In genomic region chr15:12515272-12515844, GRCm38 (mm10) we compare ENCODE assay signal across 14 mouse cellular contexts.
DNase-seq lines count a peak whose midpoint lies in the region; ATAC-seq and TF ChIP-seq lines count a peak whose summit lies in the region.
"Had no signal": no experiment of that assay in that cellular context is flagged by ENCODE, and none has a peak within 500 bp of the region (broad histone marks: within the 10 kb centered on the region; RNA-seq: fewer than 3 reads in every experiment).

No protein-coding gene starts in this region.

- WGBS in hindbrain, postnatal 0 days: 62% methylated on average over 9 of the region's 9 CpGs
- WGBS in hindbrain, embryonic 10.5 days: 70% methylated on average over 9 of the region's 9 CpGs
- WGBS in midbrain, embryonic 14.5 days: 68% methylated on average over 9 of the region's 9 CpGs
- 66% methylated on average over 9 of the region's 9 CpGs for WGBS in midbrain, embryonic 10.5 days
- WGBS in forebrain, embryonic 16.5 days: 44% methylated on average over 9 of the region's 9 CpGs
- 38% methylated on average over 9 of the region's 9 CpGs for WGBS in neural tube, embryonic 15.5 days

- peak; percentile 17 for DNase-seq in hindbrain, postnatal 0 days (ENCODE audit: low spot score)
- no peak for DNase-seq in hindbrain, embryonic 10.5 days (ENCODE audit: low spot score)
- peak; percentile 38 for DNase-seq in midbrain, embryonic 14.5 days
- DNase-seq in midbrain, embryonic 10.5 days (ENCODE audit: low spot score): no peak
- DNase-seq: cerebellum, adult 9-11 months; gastrocnemius, postnatal 14 days; kidney, adult 11 months; liver; thymus, postnatal 25 days had no signal

- H3K4me3 ChIP-seq in hindbrain, postnatal 0 days (ENCODE audit: low read length): no peak overlapping the region
- no peak overlapping the region for H3K4me3 ChIP-seq in hindbrain, embryonic 10.5 days
- H3K4me3 ChIP-seq in midbrain, embryonic 14.5 days (replicated peaks; ENCODE audit: low read depth, low read length): no peak overlapping the region
- no peak overlapping the region for H3K4me3 ChIP-seq in midbrain, embryonic 10.5 days
- no peak overlapping the region for H3K4me3 ChIP-seq in forebrain, embryonic 16.5 days (replicated peaks; ENCODE audit: low read length)
- H3K4me3 ChIP-seq in neural tube, embryonic 15.5 days (replicated peaks): no peak overlapping the region
- H3K4me3 ChIP-seq: heart, embryonic 13.5 days had no signal

- no peaks in the 10 kb centered on the region for H3K27me3 ChIP-seq in hindbrain, postnatal 0 days (ENCODE audit: insufficient read depth, low read length)
- no peaks in the 10 kb centered on the region for H3K27me3 ChIP-seq in hindbrain, embryonic 10.5 days (ENCODE audit: insufficient read depth, poor library complexity, severe bottlenecking)
- no peaks in the 10 kb centered on the region for H3K27me3 ChIP-seq in midbrain, embryonic 14.5 days (ENCODE audit: control insufficient read depth, insufficient read depth, low read length)
- no peaks in the 10 kb centered on the region for H3K27me3 ChIP-seq in midbrain, embryonic 10.5 days (ENCODE audit: low read depth, poor library complexity, severe bottlenecking)
- H3K27me3 ChIP-seq in forebrain, embryonic 16.5 days (replicated peaks; ENCODE audit: control insufficient read depth, insufficient read depth, low read length): no peaks in the 10 kb centered on the region
- H3K27me3 ChIP-seq in neural tube, embryonic 15.5 days (replicated peaks): no peaks in the 10 kb centered on the region
- H3K27me3 ChIP-seq: heart, embryonic 13.5 days had no signal

- H3K4me2 ChIP-seq in hindbrain, postnatal 0 days (ENCODE audit: low read depth, low read length): no peak overlapping the region
- no peak overlapping the region for H3K4me2 ChIP-seq in midbrain, embryonic 14.5 days (ENCODE audit: low read length)
- no peak overlapping the region for H3K4me2 ChIP-seq in forebrain, embryonic 16.5 days (ENCODE audit: low read length)
- H3K4me2 ChIP-seq in neural tube, embryonic 15.5 days: no peak overlapping the region
- H3K4me2 ChIP-seq: heart, embryonic 13.5 days had no signal

- no peaks in the 10 kb centered on the region for H3K36me3 ChIP-seq in hindbrain, postnatal 0 days (ENCODE audit: insufficient read depth, low read length)
- no peaks in the 10 kb centered on the region for H3K36me3 ChIP-seq in hindbrain, embryonic 10.5 days
- no peaks in the 10 kb centered on the region for H3K36me3 ChIP-seq in midbrain, embryonic 14.5 days (ENCODE audit: control insufficient read depth, insufficient read depth, low read length)
- H3K36me3 ChIP-seq in midbrain, embryonic 10.5 days: no peaks in the 10 kb centered on the region
- H3K36me3 ChIP-seq in forebrain, embryonic 16.5 days (ENCODE audit: control insufficient read depth, insufficient read depth): no peaks in the 10 kb centered on the region
- H3K36me3 ChIP-seq in neural tube, embryonic 15.5 days: no peaks in the 10 kb centered on the region
- H3K36me3 ChIP-seq: heart, embryonic 13.5 days had no signal

- H3K9ac ChIP-seq in hindbrain, postnatal 0 days (replicated peaks; ENCODE audit: low read length): no peak overlapping the region
- H3K9ac ChIP-seq in midbrain, embryonic 14.5 days (replicated peaks; ENCODE audit: low read length): no peak overlapping the region
- no peak overlapping the region for H3K9ac ChIP-seq in forebrain, embryonic 16.5 days (replicated peaks; ENCODE audit: low read depth, low read length)
- no peak overlapping the region for H3K9ac ChIP-seq in neural tube, embryonic 15.5 days (replicated peaks)
- H3K9ac ChIP-seq: heart, embryonic 13.5 days had no signal

- peaks cover 9% of the 10 kb centered on the region; the same call in 1 of the 2 replicates for H3K4me1 ChIP-seq in hindbrain, postnatal 0 days (ENCODE audit: insufficient read depth, low read length)
- peaks cover 21% of the 10 kb centered on the region for H3K4me1 ChIP-seq in hindbrain, embryonic 10.5 days (replicated peaks)
- 0 out of 2 replicates have a peak, but pooled peaks cover 4% of the 10 kb centered on the region for H3K4me1 ChIP-seq in midbrain, embryonic 14.5 days (ENCODE audit: control insufficient read depth, insufficient read depth, low read length)
- H3K4me1 ChIP-seq in midbrain, embryonic 10.5 days: peaks cover 19% of the 10 kb centered on the region
- H3K4me1 ChIP-seq in forebrain, embryonic 16.5 days (replicated peaks; ENCODE audit: control insufficient read depth, insufficient read depth, low read length): peaks cover 4% of the 10 kb centered on the region
- H3K4me1 ChIP-seq in neural tube, embryonic 15.5 days: peaks cover 40% of the 10 kb centered on the region

- ATAC-seq in hindbrain, postnatal 0 days: no peak
- ATAC-seq in midbrain, embryonic 14.5 days (ENCODE audit: low FRiP score, low TSS enrichment): no peak
- peak; percentile 39; the same call in 1 of the 2 replicates for ATAC-seq in forebrain, embryonic 16.5 days
- ATAC-seq in neural tube, embryonic 15.5 days (ENCODE audit: low FRiP score): peak; percentile 26; the same call in 1 of the 2 replicates
- no peak for ATAC-seq in CD4-positive, CD25-positive, alpha-beta regulatory T cell, adult 4 months

- H3K27ac ChIP-seq in hindbrain, postnatal 0 days: no peak overlapping the region
- H3K27ac ChIP-seq in hindbrain, embryonic 10.5 days: no peak overlapping the region
- H3K27ac ChIP-seq in midbrain, embryonic 14.5 days (replicated peaks; ENCODE audit: low read depth, low read length): no peak overlapping the region
- no peak overlapping the region for H3K27ac ChIP-seq in midbrain, embryonic 10.5 days (replicated peaks)
- no peak overlapping the region for H3K27ac ChIP-seq in forebrain, embryonic 16.5 days (ENCODE audit: low read length)
- peak overlapping the region; percentile 58; the same call in 1 of the 2 replicates for H3K27ac ChIP-seq in neural tube, embryonic 15.5 days (replicated peaks)
- H3K27ac ChIP-seq: heart, embryonic 13.5 days; macrophage had no signal

- no peaks in the 10 kb centered on the region for H3K9me3 ChIP-seq in hindbrain, postnatal 0 days (ENCODE audit: low read length)
- H3K9me3 ChIP-seq in hindbrain, embryonic 10.5 days: no peaks in the 10 kb centered on the region
- no peaks in the 10 kb centered on the region for H3K9me3 ChIP-seq in midbrain, embryonic 14.5 days (ENCODE audit: control insufficient read depth, low read length)
- no peaks in the 10 kb centered on the region for H3K9me3 ChIP-seq in midbrain, embryonic 10.5 days (replicated peaks)
- H3K9me3 ChIP-seq in forebrain, embryonic 16.5 days (ENCODE audit: control insufficient read depth, low read length): no peaks in the 10 kb centered on the region
- no peaks in the 10 kb centered on the region for H3K9me3 ChIP-seq in neural tube, embryonic 15.5 days (replicated peaks)
- H3K9me3 ChIP-seq: heart, embryonic 13.5 days had no signal

- TF ChIP-seq CTCF in hindbrain, postnatal 0 days (IDR thresholded peaks at IDR 0.05; ENCODE audit: low read depth): no peak

Comparison
In these comparisons a context has a peak if more than half of its experiments do, and no peak if none do; other contexts are left out.
1. DNase-seq: peak in hindbrain, postnatal 0 days (single experiment) and midbrain, embryonic 14.5 days (single experiment); none in hindbrain, embryonic 10.5 days (single experiment) and midbrain, embryonic 10.5 days (single experiment).
2. ATAC-seq: peak in forebrain, embryonic 16.5 days (single experiment) and neural tube, embryonic 15.5 days (single experiment); none in hindbrain, postnatal 0 days (single experiment), midbrain, embryonic 14.5 days (single experiment) and CD4-positive, CD25-positive, alpha-beta regulatory T cell, adult 4 months (single experiment).